Mouse (Mus musculus) induced T-regulatory cell, adult 2 months (primary cell): ENCODE measurements around the gene Rbm38.

Experiments used
- DNase-seq: peaks from one replicate; pipeline ENCODE4 v3.0.0-alpha.2; 2012; ENCODE audit warnings: low read depth

The Rbm38 gene

GRCm38 (mm10) chr2:173020430-173020829 is at the start of gene Rbm38:
Rbm38 (plus strand) TSS chr2:173020498.
- DNase-seq, result no peak

- no peak for DNase-seq
These were observed 48.4 kb upstream of the Rbm38 start for GRCm38 (mm10) chr2:172971865-172972264.

GRCm38 (mm10) chr2:172973806-172974565 is 46.3 kb upstream of the Rbm38 start:
- no peak for DNase-seq

DNA sequence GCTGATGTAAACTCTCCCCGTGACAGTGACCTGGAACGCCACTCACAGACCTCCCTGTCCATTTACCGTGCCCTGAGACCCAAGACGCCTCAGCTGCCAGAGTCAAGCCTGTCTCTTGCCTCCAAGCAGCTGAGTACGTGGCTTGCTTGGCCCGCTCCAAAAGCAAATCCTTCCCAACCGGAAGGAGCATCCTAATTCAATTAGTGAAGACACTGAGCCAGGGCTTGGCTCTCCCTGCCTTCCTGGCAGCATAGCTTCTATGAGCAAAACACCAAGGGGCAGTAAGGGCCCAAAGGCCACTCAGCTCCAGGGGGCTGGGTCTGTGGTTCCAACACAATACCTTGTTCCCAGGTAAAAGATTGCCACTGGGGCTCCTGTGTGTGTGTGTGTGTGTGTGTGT is 45.6 kb upstream of the Rbm38 start:
- DNase-seq, result no peak

- no peak for DNase-seq
These were observed 45.1 kb upstream of the Rbm38 start for GRCm38 (mm10) chr2:172975159-172975558.

DNA sequence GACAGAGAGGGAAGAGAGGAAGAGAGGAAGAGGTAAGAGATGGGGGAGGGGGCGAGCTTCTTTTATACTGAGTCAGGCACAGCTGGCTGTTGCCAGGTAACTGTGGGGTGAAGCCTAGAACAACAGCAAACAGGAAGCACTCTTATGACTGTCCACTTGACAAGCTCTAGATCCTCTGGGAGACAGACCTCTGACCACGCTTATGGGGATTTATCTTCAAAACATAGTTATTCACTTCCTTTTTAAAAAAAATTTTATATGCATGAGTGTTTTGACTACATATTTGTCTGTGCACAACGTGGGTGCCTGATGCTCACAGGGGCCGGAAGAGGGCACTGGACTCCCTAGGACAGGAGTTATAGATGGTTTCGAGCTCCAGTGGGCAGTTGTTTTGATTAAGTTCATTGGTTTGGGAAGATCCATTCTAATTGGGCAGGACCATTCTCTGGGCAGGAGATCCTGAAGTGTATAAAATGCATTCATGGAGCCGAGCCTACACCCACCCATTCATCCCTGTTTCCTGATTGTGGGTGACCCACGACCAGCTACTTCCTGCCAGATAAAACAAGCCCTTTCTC is 43.5 kb upstream of the Rbm38 start:
- peak; percentile 85 for DNase-seq

DNA sequence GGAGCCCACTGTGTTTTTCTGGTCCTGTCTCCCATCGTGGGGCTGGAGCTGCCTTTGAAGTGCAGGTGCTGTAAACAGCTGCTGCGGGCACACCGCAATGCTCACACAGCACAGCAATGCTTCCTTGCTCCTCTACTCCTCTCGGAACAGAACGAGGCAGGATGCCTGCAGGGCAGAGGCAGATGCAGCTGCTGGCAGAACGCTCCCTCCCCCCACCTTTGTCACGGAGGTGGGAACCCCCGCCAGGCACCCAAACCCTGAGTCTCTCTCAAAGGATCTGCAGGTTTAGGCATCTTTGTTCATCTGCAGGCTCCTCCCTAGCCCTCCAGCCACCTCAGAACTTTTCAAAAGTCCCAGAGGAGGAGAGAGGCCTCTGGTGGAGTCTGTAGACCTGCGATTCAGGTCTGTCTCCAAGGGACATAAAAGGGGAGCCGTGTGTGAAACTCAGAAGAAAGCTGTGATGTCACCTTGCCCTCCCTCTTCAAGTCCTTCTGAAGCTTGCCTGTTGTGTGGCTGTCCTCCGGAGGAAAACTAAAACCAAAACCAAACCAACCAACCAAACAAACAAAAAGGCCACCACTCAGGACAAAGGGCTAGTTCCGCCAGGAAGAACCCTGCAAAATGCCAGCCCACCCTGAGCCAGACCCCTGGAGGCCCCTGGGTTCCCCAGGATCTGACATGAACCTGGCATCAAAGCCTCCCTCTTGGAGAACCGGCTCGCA is 42.7 kb upstream of the Rbm38 start, which contains the start of gene Spo11:
Gene Spo11 (plus strand): TSS at position 292 of the 722 bp plus-strand sequence.
- DNase-seq, result peak; percentile 90

- DNase-seq, result no peak
These were observed 42.1 kb upstream of the Rbm38 start for GRCm38 (mm10) chr2:172978131-172978633.

DNA sequence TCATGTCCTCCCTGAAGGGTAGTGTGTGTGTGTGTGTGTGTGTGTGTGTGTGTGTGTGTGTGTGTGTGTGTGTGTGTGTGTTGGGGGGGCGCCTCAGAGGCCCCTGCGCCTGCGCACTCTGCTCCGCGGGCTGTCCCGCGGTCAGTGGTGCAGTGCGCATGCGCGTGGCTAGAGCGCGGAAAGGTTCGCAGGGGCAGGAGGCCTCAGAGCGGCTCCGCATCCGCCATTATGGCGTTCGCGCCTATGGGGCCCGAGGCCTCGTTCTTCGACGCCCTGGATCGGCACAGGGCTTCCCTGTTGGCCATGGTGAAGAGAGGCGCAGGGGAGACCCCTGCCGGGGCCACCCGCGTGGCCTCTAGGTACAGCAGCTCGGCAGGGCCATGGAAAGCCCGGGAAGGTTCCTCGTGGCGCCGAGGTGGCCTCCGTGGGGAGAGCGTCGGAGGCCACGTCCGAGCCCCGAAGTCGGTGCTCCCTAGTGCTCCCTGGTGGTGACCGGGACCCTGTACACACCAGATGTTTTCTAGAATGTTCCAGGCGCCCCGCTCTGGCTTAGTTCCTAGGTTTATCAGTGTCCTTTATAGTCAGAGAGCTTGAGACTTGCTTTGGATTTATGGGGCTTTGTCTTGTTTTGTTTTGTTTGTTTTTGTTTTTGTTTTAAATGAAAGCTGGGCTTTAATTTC is 40.5 kb upstream of the Rbm38 start:
- no peak for DNase-seq

- DNase-seq, result no peak
These were observed 37.3 kb upstream of the Rbm38 start for GRCm38 (mm10) chr2:172982776-172983561.

DNA sequence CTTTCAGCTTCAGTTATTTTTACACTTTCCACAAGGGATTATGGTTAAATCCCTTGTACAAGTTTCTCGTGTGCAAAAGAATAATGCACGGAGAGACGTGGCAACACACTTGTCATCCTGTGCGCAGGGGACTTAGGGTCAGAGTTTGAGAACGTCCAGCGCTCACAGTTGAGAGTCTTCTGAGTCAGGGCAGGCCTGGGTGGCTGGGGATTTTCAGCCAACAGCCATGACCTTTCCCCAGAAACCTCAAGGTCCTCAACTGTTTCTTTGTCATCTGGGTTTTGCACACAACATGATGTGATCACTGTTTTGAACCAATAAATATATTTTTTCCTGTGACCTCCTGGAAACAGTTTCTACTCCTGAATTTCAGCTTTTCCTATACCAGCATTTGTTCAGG is 30.1 kb upstream of the Rbm38 start:
- no peak for DNase-seq

- DNase-seq, result peak; percentile 88
These were observed 24.1 kb upstream of the Rbm38 start for GRCm38 (mm10) chr2:172996207-172996606.

DNA sequence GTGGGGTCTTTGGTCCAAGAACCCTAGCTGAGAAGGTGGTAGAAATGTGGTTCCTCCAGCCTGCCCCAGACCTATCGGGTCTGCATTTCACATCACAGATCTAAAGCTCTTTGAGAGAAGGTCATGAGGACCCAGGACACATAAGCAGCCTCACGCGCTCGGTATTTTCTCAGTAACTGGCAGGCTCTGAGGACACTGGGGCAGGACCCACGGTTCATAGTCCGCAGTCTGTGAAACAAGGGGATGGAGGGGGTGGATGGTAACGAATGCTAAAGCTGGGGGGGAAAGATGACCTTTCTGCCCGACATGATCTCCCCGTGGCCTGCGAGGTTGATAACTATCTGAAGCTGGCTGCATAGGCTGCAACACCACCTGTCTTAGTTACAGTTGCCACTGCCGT is 22.6 kb upstream of the Rbm38 start:
- DNase-seq, result no peak

DNA sequence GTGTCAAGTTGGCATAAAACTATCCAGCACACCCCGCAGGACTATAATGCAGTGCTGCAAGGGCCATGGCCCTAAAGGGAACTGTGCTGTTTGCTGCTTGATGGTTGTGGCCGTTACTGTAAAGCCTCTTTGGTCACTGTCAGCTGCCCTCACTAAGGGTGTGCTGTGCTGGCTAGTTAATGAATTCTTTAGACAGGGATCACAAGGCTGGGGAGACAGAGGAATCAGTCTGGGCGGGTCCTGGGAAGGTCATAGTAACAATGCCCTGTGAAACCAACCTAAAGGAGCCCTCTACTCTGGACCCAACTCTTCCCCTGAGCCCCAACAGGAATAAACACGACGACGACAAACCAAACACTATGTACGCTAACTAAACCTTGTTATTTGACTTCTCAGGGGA is 21.8 kb upstream of the Rbm38 start:
- no peak for DNase-seq

GRCm38 (mm10) chr2:172999630-173000284 is 20.5 kb upstream of the Rbm38 start, which contains the start of gene Rae1:
Rae1 (plus strand) TSS chr2:173000117.
- peak; percentile 100 for DNase-seq

DNA sequence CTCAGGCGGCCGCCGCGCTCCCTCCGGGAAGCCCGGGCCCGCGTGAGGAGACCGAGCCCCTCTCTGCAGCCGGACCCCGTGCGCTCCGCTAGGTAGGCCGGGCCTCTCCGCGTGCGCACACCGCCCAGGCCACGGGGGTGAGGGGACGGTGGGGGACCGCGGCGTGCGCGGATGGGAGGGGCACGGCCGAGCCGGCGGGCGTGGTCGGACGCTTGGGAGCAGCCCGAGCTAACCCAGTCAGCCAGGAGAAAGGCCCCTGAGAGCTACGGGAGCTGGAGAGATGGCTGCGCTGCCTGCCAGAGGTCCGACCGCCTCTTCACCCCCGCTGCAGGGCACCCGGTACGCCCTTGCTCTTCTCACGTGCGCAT is 20.0 kb upstream of the Rbm38 start:
- DNase-seq, result no peak

GRCm38 (mm10) chr2:173000921-173001320 is 19.4 kb upstream of the Rbm38 start:
- no peak for DNase-seq

- DNase-seq, result no peak
These were observed 16.6 kb upstream of the Rbm38 start for GRCm38 (mm10) chr2:173003737-173004136.

- DNase-seq, result no peak
These were observed 10.0 kb upstream of the Rbm38 start for GRCm38 (mm10) chr2:173010220-173010717.

GRCm38 (mm10) chr2:173011440-173011839 is 8.9 kb upstream of the Rbm38 start:
- DNase-seq, result no peak
